Mouse (Mus musculus): ENCODE results near the gene Spsb3.

Spsb3 gene

GRCm38 (mm10) chr17:24897600-24897999, 11.2 kb downstream of the Spsb3 start:
- DNase-seq, result no peak

- DNase-seq, result no peak
These were observed 11.8 kb downstream of the Spsb3 start for GRCm38 (mm10) chr17:24898041-24898854.

GRCm38 (mm10) chr17:24899153-24899552, 12.7 kb downstream of the Spsb3 start:
- DNase-seq, result peak; percentile 3

DNA sequence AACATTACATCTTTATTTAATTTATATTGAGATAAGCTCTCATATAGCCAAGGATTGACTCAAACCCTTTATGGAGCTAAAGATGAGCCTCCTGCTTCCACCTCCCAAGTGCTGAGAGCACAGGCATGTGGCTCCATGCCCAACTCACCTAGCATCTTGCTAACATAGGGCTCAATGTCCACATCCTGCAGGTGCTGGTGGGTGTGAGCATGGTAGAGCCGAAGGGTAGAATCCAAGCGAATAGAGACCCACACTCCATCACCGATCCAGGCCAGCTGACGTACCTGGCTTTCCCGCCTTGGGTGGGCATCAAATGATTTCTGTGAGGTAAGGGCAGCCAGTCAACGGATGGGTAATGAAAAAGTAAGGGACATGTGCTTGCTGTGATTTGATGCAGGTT, 13.6 kb downstream of the Spsb3 start:
- DNase-seq, result peak; percentile 5

DNA sequence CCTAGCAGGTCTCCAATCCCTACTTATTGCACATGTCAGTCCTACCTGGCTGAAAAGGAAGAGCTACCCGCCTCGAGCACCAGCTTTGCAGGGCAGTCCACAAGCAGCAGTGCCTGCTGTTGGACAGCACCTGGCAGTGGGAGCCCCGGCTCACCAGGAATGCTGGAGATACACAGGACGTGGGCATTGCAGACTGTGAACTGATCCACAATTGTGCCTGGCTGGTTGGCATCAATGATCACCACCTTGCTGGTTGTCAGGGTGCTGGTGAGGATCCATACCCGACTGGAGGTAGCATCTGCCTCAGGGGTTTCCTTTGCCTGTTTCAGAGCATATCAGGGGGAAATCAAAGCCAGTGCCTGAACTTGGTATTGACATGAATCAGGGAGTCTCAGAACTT, 15.7 kb downstream of the Spsb3 start:
- no peak for DNase-seq

DNA sequence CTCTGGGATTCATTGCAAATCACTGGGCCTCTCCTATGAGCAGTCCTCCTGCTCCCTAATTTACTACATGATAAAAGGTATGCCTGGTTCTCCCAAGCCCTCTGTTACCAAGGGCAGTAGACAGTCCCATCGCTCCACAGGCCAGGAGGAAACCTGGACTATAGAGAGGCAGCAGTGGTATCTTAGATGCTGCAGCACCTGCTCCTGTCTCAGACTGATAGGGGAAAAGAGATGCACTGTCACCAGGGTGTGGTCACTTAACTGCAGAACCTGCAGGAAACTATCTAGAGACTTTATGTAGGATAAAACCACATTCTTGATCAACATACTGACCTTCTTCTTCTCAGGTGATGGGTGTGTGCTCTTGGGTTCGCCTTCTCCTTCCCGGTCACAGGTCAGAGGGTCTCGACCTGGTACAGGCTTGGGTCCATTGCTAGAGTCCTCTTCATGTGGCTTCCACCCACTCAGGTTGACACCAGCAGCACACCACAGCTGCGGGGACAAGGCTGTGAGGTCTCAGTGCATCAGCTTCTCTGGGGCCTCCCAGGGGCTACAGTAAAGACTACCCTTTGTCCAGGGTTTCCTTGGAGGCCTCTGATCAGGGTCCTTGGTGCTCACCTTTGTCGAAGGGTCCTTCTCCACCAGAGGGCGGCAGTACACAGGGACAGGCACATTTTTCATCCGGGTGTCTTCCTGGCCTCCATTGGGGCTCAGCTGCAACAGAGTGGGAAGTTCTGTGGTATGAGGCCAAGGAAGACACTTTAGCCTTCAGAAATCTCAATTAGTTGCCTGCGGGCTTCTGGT, 16.4 kb downstream of the Spsb3 start:
- peak; percentile 17 for DNase-seq

DNA sequence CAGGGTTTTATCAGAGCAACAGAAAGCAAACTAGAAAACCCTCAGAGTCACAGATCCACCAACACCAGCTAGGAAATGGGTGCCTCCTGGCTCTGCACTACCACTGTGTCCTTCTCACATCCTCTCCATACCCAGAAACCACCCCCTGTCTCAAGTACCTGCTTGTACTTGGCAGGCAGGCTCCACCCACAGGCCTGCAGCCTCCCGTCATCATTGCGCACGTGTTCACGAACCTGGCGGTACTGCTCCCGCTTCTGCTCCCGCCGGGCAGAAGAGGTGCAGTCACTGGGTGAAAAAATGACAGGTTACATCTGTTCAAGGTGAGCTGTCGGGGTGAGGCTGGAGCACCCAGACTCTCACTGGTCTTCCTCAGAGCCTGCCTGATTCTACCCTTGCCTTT, 17.3 kb downstream of the Spsb3 start:
- DNase-seq, result no peak

- DNase-seq, result no peak
These were observed 21.1 kb downstream of the Spsb3 start for GRCm38 (mm10) chr17:24907591-24907990.

GRCm38 (mm10) chr17:24913984-24914383, 27.5 kb downstream of the Spsb3 start:
- DNase-seq, result no peak

DNA sequence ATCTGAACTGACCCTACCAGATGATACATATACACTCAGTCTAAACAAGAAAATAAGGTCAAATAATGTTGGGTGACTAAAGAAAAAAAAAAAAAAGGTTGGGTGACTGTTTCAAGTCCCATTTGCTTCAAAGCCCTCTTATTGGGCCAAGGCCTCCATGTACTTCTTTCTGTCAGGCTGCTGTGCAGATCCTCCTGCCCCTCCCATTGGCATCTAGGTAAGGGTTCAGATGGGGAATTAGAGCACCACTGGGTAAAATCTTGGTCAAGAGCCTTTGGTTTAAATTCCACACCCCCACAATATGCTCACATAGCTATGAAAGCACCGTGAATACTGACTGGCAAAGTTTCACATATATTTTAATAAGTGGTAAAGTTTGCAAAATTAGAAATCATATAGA, 36.8 kb downstream of the Spsb3 start:
- no peak for DNase-seq

DNA sequence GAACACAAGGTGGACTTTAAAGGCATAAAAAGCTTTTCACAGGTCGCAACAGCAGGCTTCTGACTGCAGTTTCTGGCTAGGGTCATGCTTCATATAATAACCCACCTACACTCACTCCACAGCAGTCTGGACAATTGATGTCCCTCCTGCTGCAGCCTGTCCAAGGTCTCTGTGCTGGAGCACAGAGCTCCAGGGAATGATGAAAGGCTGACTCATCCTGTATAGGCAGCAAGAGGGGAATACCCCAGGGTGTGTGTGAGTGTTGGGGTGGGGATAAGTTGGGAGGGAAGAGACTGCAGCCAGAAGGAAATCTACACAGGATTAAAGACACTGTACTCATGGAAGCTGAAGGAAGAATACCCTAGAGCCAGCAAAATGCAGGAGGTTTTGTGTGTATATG, 43.1 kb downstream of the Spsb3 start:
- DNase-seq, result no peak

DNA sequence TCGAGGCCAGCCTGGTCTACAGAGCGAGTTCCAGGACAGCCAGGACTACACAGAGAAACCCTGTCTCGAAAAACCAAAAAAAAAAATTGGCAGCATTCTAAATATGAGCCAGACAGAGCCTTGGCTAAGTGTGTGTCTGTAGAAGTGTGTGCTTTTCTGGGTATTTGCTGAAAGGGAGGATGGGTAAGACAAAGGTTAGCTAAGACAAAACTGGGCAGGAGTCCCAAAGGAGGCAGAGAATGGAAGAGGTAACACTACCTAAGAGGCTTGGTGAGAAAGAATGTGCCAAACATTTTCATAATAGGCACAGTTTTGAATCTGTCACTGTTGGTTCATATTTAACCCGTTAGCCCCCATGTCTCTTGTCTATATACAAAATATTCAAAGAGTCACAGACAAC, 46.0 kb downstream of the Spsb3 start:
- peak; percentile 21 for DNase-seq

DNA sequence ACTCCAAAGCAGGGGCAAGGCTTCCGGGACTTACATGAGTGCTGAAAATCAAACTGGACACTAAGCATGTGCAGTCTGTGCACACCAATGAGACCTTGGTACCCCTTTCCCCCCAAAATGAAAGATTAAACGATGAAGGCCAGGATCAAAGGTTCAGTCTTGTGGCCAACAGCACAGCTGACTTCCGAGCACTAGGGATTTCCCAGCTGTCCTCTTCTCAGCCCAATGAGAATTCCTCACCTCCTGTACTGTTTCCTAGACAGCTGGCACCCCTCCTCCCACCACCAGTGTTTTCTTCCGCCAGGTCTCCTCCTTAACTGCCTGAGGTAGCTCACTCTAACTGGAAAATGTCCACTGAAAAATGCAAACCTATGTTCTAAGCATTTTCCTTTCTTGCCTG, 46.7 kb downstream of the Spsb3 start:
- DNase-seq, result no peak

DNA sequence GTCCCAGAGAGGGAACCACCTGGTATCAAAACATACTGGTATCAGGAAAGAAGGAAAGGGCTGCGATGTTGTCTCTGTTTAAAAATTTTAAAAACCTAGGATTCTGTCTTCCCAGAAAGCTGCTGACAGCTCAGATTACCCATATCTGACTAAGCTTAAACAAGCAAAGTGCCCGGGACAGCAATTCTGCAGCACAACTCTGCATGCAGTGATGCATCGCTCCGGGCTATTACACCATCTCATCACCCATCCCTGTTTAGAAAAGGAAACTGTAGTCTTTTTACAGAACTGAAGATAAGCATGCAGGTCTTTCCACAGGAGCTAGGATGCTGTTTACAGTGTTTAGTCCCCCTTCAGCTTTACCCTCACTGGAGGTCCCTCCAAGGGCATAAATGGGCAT, 48.5 kb downstream of the Spsb3 start:
- DNase-seq, result no peak

- DNase-seq, result no peak
These were observed 49.2 kb downstream of the Spsb3 start for GRCm38 (mm10) chr17:24935666-24936065.

- peak; percentile 92 for DNase-seq
These were observed 50.1 kb downstream of the Spsb3 start, which contains the start of gene Mapk8ip3 for GRCm38 (mm10) chr17:24936259-24937237. Gene Mapk8ip3 (minus strand): TSS chr17:24936977.

DNA sequence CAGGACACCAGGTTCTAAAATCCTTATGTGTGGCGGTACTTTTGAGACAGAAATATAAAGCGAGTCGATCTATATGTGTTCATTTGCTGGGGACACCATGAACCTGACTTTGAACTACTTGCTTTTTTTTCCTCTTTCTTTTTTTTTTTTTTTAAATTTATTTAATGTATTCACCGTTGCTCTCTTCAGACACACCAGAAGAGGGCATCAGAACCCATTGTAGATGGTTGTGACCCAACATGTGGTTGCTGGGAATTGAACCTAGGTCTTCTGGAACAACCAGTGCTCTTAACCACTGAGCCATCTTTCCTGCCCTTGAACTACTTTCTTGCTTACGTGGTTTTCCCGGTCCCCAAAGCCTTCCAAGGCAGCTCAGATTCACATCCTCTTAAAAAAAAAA, 50.8 kb downstream of the Spsb3 start:
- DNase-seq, result no peak

Data from kidney, adult 11 months (tissue).